In the genomic region with DNA sequence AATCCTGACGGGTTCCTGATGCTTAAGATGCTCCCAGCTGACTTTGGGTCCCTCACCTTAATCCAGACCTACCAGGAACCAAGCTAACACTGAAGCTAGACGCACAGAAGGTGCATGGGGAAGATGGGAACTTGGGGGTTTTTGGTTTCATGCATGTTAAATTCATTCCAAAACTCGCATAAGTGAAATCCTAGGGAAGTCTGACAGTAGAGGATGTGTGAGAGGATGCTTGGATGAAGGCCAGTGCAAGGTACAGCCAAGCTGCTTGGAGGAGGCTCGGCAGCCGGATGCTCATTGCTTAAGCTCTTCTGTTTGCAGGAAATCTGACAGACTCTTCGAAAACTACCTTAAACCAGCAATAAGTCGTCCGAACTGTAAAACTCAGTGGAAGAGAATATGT, we compare ENCODE assay signal across 16 mouse cellular contexts.
DNase-seq lines count a peak whose midpoint lies in the region; ATAC-seq lines count a peak whose summit lies in the region.
"Had no signal": no experiment of that assay in that cellular context is flagged by ENCODE, and none has a peak within 500 bp of the region (broad histone marks: within the 10 kb centered on the region; RNA-seq: fewer than 3 reads in every experiment).

No protein-coding gene starts in this region.

- no peaks in the 10 kb centered on the region for H3K36me3 ChIP-seq in forebrain, embryonic 16.5 days (ENCODE audit: control insufficient read depth, insufficient read depth)
- no peaks in the 10 kb centered on the region for H3K36me3 ChIP-seq in forebrain, embryonic 10.5 days (replicated peaks)
- H3K36me3 ChIP-seq: limb, embryonic 13.5 days; lung, embryonic 15.5 days; neural tube, embryonic 12.5 days had no signal

- 57% methylated on average over 8 of the region's 8 CpGs for WGBS in forebrain, embryonic 16.5 days
- WGBS in forebrain, embryonic 10.5 days, result 91% methylated on average over 8 of the region's 8 CpGs

- DNase-seq in forebrain, embryonic 10.5 days (ENCODE audit: extremely low spot score, low spot score), result no peak
- peak; percentile 41 to 44 for DNase-seq in cerebellum, adult 18-20 months
- peak; percentile 42 to 46 for DNase-seq in cerebellum, postnatal 36 days
- DNase-seq in right cerebral cortex, adult 2 months (ENCODE audit: low spot score in 2 of 2), result peak; percentile 30 to 58
- DNase-seq in heart, adult 9 months (ENCODE audit: low spot score in 2 of 2), result no peak
- no peak for DNase-seq in spleen, postnatal 36 days (ENCODE audit: low spot score in 2 of 2)
- DNase-seq in adrenal gland, adult 8-10 months, result no peak
- DNase-seq: gastrocnemius, adult 2 months; heart, postnatal 36 days; kidney, adult 9 months had no signal

- no peak overlapping the region for H3K9ac ChIP-seq in forebrain, embryonic 16.5 days (replicated peaks; ENCODE audit: low read depth, low read length)
- H3K9ac ChIP-seq: limb, embryonic 13.5 days; lung, embryonic 15.5 days; neural tube, embryonic 12.5 days had no signal

- H3K4me1 ChIP-seq in forebrain, embryonic 16.5 days (replicated peaks; ENCODE audit: control insufficient read depth, insufficient read depth, low read length), result peaks cover 19% of the 10 kb centered on the region
- H3K4me1 ChIP-seq in forebrain, embryonic 10.5 days, result peaks cover 27% of the 10 kb centered on the region
- H3K4me1 ChIP-seq: lung, embryonic 15.5 days had no signal

- H3K4me3 ChIP-seq in forebrain, embryonic 16.5 days (replicated peaks; ENCODE audit: low read length), result no peak overlapping the region
- H3K4me3 ChIP-seq in forebrain, embryonic 10.5 days, result no peak overlapping the region
- H3K4me3 ChIP-seq: gastrocnemius, adult 2 months; layer of hippocampus, adult 2 months; limb, embryonic 13.5 days; lung, embryonic 15.5 days; neural tube, embryonic 12.5 days had no signal

- H3K27ac ChIP-seq in forebrain, embryonic 16.5 days (ENCODE audit: low read length), result no peak overlapping the region
- H3K27ac ChIP-seq in forebrain, embryonic 10.5 days, result no peak overlapping the region
- H3K27ac ChIP-seq: gastrocnemius, adult 2 months; layer of hippocampus, adult 2 months; limb, embryonic 13.5 days; lung, embryonic 15.5 days; neural tube, embryonic 12.5 days had no signal

- H3K27me3 ChIP-seq in forebrain, embryonic 16.5 days (replicated peaks; ENCODE audit: control insufficient read depth, insufficient read depth, low read length), result no peaks in the 10 kb centered on the region
- no peaks in the 10 kb centered on the region for H3K27me3 ChIP-seq in forebrain, embryonic 10.5 days (ENCODE audit: poor library complexity, severe bottlenecking)
- H3K27me3 ChIP-seq: limb, embryonic 13.5 days; lung, embryonic 15.5 days; neural tube, embryonic 12.5 days had no signal

- no peak overlapping the region for H3K4me2 ChIP-seq in forebrain, embryonic 16.5 days (ENCODE audit: low read length)
- H3K4me2 ChIP-seq: limb, embryonic 13.5 days; lung, embryonic 15.5 days; neural tube, embryonic 12.5 days had no signal

- peak; percentile 58 for ATAC-seq in forebrain, embryonic 16.5 days
- ATAC-seq: midbrain, embryonic 16.5 days had no signal

- H3K9me3 ChIP-seq in forebrain, embryonic 16.5 days (ENCODE audit: control insufficient read depth, low read length), result no peaks in the 10 kb centered on the region
- peaks cover 4% of the 10 kb centered on the region; the same call in 1 of the 2 replicates for H3K9me3 ChIP-seq in forebrain, embryonic 10.5 days
- H3K9me3 ChIP-seq: limb, embryonic 13.5 days; lung, embryonic 15.5 days; neural tube, embryonic 12.5 days had no signal

Comparison
In these comparisons a context has a peak if more than half of its experiments do, and no peak if none do; other contexts are left out.
1. DNase-seq: peak in cerebellum, adult 18-20 months (2 of 2), cerebellum, postnatal 36 days (2 of 2) and right cerebral cortex, adult 2 months (2 of 2); none in forebrain, embryonic 10.5 days (single experiment), heart, adult 9 months (0 of 2), spleen, postnatal 36 days (0 of 2) and adrenal gland, adult 8-10 months (single experiment).